Mouse (Mus musculus): ENCODE measurements around the gene Higd1a. TPM values are rescaled to one million over a fixed set of nuclear protein-coding genes. Genes with fewer than 3 reads are reported as not detected.

The Higd1a gene
- polyA plus RNA-seq, 1 experiment from 2014 or later, result 241 TPM

DNA sequence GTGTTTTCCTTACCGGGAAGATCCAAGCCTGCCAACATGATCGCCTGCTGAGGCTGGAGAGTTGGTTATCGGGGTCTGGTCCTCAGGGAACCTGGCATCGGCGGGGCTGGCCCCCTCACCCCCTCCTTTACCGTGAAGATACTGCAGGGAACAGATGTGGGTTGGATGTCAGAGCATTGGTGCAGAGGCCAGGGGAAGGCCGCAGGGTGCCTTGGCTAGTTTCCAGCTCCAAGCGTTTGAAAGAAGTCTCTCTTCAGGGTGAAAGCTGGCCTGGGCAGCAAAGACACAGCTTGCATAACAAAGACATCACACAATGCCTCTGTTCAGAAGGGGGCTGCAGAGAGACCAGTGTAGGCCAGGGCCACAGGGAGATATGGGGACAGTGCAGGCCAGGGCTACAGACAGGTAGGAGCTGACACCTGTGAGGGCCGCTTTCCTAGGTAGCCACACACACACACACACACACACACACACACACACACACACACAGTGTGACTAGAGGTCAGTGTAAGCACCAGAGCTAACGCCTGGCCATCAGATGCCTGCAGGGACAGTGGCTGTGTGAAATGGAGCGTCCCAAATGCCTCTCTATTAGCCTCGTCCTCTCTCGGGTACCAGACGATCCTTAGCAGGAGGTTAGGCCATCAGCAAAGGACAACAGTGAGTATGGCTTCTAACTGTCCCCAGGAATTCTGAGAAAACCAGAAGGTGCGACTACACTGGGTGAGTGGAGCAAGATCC is 47.9 kb downstream of the Higd1a start:
- H3K36me3 ChIP-seq, result no peaks in the 10 kb centered on the region
- no peaks in the 10 kb centered on the region for H3K27me3 ChIP-seq (replicated peaks)
- no peak overlapping the region for H3K4me2 ChIP-seq
- 0 out of 2 replicates have a peak, but pooled peaks cover 7% of the 10 kb centered on the region for H3K4me1 ChIP-seq
- no peak overlapping the region for H3K4me3 ChIP-seq (replicated peaks)
- WGBS, result 48% methylated on average over 15 of the region's 15 CpGs
- H3K27ac ChIP-seq, result no peak overlapping the region
- H3K9me3 ChIP-seq, result no peaks in the 10 kb centered on the region
- no peak overlapping the region for H3K9ac ChIP-seq
- no peak for ATAC-seq (ENCODE audit: insufficient read depth, low FRiP score, low read depth)

DNA sequence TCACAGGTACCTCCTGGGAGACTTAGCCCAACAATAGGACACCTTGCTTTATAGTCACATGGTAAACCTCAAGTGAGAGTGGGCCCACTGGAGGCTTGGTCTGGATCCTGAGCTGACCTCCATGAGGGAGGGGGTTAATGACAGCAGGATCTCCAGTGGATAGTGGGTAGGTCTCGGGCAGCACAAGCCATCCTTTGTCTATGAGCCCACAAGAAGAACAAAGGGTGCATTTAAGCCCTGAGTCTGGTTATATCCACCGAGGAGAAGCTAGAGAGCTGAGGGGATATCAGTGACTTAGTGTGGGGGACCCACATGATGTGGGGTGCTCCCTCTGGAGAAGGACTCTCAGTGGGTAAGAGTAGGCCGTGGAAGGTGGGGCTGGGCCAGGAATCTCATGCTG is 49.7 kb downstream of the Higd1a start:
- H3K4me3 ChIP-seq (replicated peaks), result no peak overlapping the region
- H3K4me2 ChIP-seq, result no peak overlapping the region
- no peak for ATAC-seq (ENCODE audit: insufficient read depth, low FRiP score, low read depth)
- H3K36me3 ChIP-seq, result no peaks in the 10 kb centered on the region
- H3K4me1 ChIP-seq, result 0 out of 2 replicates have a peak, but pooled peaks cover 7% of the 10 kb centered on the region
- no peak overlapping the region for H3K9ac ChIP-seq
- H3K9me3 ChIP-seq, result no peaks in the 10 kb centered on the region
- no peaks in the 10 kb centered on the region for H3K27me3 ChIP-seq (replicated peaks)
- 71% methylated on average over 3 of the region's 3 CpGs for WGBS
- no peak overlapping the region for H3K27ac ChIP-seq

GRCm38 (mm10) chr9:121807947-121808346 is 50.2 kb downstream of the Higd1a start:
- Histone ChIP-seq H3K9ac (no peak overlapping the region), H3K27ac (no peak overlapping the region), H3K4me3 (replicated peaks) (no peak overlapping the region), H3K36me3 (no peaks in the 10 kb centered on the region), H3K27me3 (replicated peaks) (no peaks in the 10 kb centered on the region), H3K4me2 (no peak overlapping the region), H3K4me1 (0 out of 2 replicates have a peak, but pooled peaks cover 7% of the 10 kb centered on the region), H3K9me3 (no peaks in the 10 kb centered on the region)
- ATAC-seq (ENCODE audit: insufficient read depth, low FRiP score, low read depth), result no peak
- WGBS, result 61% methylated on average over 7 of the region's 7 CpGs

GRCm38 (mm10) chr9:121807546-121807945 is 50.6 kb downstream of the Higd1a start:
- 0 out of 2 replicates have a peak, but pooled peaks cover 11% of the 10 kb centered on the region for H3K4me1 ChIP-seq
- H3K36me3 ChIP-seq, result no peaks in the 10 kb centered on the region
- ATAC-seq (ENCODE audit: insufficient read depth, low FRiP score, low read depth), result no peak
- H3K27me3 ChIP-seq (replicated peaks), result no peaks in the 10 kb centered on the region
- H3K4me3 ChIP-seq (replicated peaks), result no peak overlapping the region
- no peak overlapping the region for H3K4me2 ChIP-seq
- no peak overlapping the region for H3K27ac ChIP-seq
- WGBS, result 59% methylated on average over 1 of the region's 1 CpGs
- H3K9ac ChIP-seq, result no peak overlapping the region
- H3K9me3 ChIP-seq, result no peaks in the 10 kb centered on the region

DNA sequence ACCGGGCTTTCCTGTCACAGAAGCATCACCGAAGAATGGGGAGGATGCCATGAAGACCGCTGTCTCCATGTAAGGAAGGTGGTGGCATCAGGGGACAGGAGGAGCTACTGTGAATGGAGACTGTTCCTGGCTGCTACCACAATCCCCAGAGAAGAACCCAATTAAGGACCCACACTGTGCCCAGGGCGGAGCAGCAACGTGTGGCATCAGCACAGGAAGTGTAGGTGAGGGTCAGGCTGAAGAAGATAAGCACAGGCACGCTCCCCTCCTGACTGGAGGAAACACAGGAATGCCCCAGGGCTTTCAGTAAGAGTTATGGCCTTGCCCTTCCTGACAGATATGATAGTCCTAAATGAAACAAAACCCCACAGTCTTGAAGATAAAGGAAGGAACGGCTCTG is 55.4 kb downstream of the Higd1a start:
- Histone ChIP-seq H3K27me3 (replicated peaks) (no peaks in the 10 kb centered on the region), H3K27ac (no peak overlapping the region), H3K36me3 (no peaks in the 10 kb centered on the region), H3K4me2 (no peak overlapping the region), H3K9me3 (no peaks in the 10 kb centered on the region), H3K9ac (no peak overlapping the region), H3K4me3 (replicated peaks) (no peak overlapping the region), H3K4me1 (0 out of 2 replicates have a peak, but pooled peaks cover 4% of the 10 kb centered on the region)
- ATAC-seq (ENCODE audit: insufficient read depth, low FRiP score, low read depth), result no peak
- 51% methylated on average over 7 of the region's 7 CpGs for WGBS

DNA sequence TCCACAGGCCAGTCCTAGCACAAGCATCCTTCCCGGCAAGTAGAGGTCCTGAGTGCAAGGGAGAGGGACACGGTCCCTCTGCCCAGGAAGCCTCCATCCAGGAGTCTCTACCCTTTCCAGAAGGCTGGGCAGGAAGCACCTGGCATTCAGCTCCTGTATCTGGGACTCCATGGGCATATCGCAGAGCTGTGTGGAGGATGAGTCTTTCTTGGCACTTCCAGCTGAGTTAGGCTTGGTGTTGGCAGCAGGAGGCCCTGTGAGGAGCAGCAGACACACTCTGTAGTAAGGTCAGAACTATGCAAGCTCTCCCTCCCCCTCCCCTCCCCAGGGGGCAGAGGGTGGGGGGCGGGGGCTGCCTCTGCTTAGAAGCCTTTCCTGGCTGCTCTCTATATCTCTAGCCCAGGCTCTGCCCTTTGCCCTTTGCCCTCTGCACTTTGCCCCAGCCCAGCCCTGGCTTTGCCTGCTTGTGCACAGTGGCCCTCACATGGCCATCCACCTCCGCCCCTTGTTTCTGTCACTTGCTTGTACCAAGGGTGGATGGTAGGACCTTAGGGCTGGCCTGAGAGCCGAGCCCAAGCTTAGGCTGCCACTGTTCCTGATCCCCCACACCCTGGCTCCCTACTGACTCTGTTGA is 59.2 kb downstream of the Higd1a start:
- no peak overlapping the region for H3K4me3 ChIP-seq (replicated peaks)
- H3K4me1 ChIP-seq, result 0 out of 2 replicates have a peak, but pooled peaks cover 4% of the 10 kb centered on the region
- no peak for ATAC-seq (ENCODE audit: insufficient read depth, low FRiP score, low read depth)
- 43% methylated on average over 6 of the region's 6 CpGs for WGBS
- no peak overlapping the region for H3K4me2 ChIP-seq
- no peak overlapping the region for H3K27ac ChIP-seq
- H3K9me3 ChIP-seq, result no peaks in the 10 kb centered on the region
- no peaks in the 10 kb centered on the region for H3K27me3 ChIP-seq (replicated peaks)
- no peaks in the 10 kb centered on the region for H3K36me3 ChIP-seq
- H3K9ac ChIP-seq, result no peak overlapping the region

Other genes starting within 250 kb of the Higd1a start
- gene Lyzl4, start 216.3 kb downstream of the Higd1a start, polyA plus RNA-seq (2015; fragmentation: Nextera tagmentation; extraction: Ambion mirVana), result 0.17 and 0.23 TPM in 2 replicates
- gene Vipr1, start 215.6 kb downstream of the Higd1a start, polyA plus RNA-seq (2015; fragmentation: Nextera tagmentation; extraction: Ambion mirVana), result 1.6 and 2.6 TPM in 2 replicates
- gene Sec22c, start 152.9 kb downstream of the Higd1a start, polyA plus RNA-seq (2015; fragmentation: Nextera tagmentation; extraction: Ambion mirVana), result 10.2 and 12.2 TPM in 2 replicates
- 123 and 127 TPM in 2 replicates for gene Ss18l2, start 148.0 kb downstream of the Higd1a start, polyA plus RNA-seq (2015; fragmentation: Nextera tagmentation; extraction: Ambion mirVana)
- 60.2 and 62.0 TPM in 2 replicates for gene Nktr, start 139.2 kb downstream of the Higd1a start, polyA plus RNA-seq (2015; fragmentation: Nextera tagmentation; extraction: Ambion mirVana)
- 18.9 and 20.8 TPM in 2 replicates for gene Zfp651, start 99.0 kb downstream of the Higd1a start, polyA plus RNA-seq (2015; fragmentation: Nextera tagmentation; extraction: Ambion mirVana)
- gene Klhl40, start 80.8 kb downstream of the Higd1a start, polyA plus RNA-seq (2015; fragmentation: Nextera tagmentation; extraction: Ambion mirVana), result 0.59 and 0.70 TPM in 2 replicates
- 1.2 and 1.9 TPM in 2 replicates for gene Hhatl, start 65.9 kb downstream of the Higd1a start, polyA plus RNA-seq (2015; fragmentation: Nextera tagmentation; extraction: Ambion mirVana)
- gene Ccdc13, start 18.9 kb downstream of the Higd1a start, polyA plus RNA-seq (2015; fragmentation: Nextera tagmentation; extraction: Ambion mirVana), result 0.46 and 0.77 TPM in 2 replicates
- gene Ackr2, start 40.0 kb upstream of the Higd1a start, polyA plus RNA-seq (2015; fragmentation: Nextera tagmentation; extraction: Ambion mirVana), result 0.45 and 0.48 TPM in 2 replicates
- gene Cyp8b1, start 57.9 kb upstream of the Higd1a start, polyA plus RNA-seq (2015; fragmentation: Nextera tagmentation; extraction: Ambion mirVana), result 0.15 and 0.35 TPM in 2 replicates
- 6.4 and 9.0 TPM in 2 replicates for gene Fam198a, start 92.6 kb upstream of the Higd1a start, polyA plus RNA-seq (2015; fragmentation: Nextera tagmentation; extraction: Ambion mirVana)
- gene Pomgnt2, start 138.7 kb upstream of the Higd1a start, polyA plus RNA-seq (2015; fragmentation: Nextera tagmentation; extraction: Ambion mirVana), result 16.5 TPM in 2 replicates